Mouse (Mus musculus): ENCODE measurements around the gene Col16a1. TPM values are rescaled to one million over a fixed set of nuclear protein-coding genes. Genes with fewer than 3 reads are reported as not detected.

Col16a1 gene
- polyA plus RNA-seq, 1 experiment, result 9.0 TPM

- WGBS, result 80% methylated on average over 3 of the region's 3 CpGs
- Histone ChIP-seq H3K36me3 (ENCODE audit: control insufficient read depth, insufficient read depth, low read length) (no peaks in the 10 kb centered on the region; the same call in 1 of the 2 replicates), H3K4me3 (ENCODE audit: extremely low read depth, insufficient read depth, insufficient read length) (no peak overlapping the region), H3K27ac (ENCODE audit: insufficient read depth, low read length) (no peak overlapping the region), H3K4me1 (ENCODE audit: control insufficient read depth, insufficient read depth, insufficient read length) (peaks cover 6% of the 10 kb centered on the region; the same call in 1 of the 2 replicates), H3K27me3 (ENCODE audit: control insufficient read depth, insufficient read depth, low read length) (no peaks in the 10 kb centered on the region)
- no peak for TF ChIP-seq POLR2A (IDR thresholded peaks at IDR 0.05; ENCODE audit: low read depth, low read length)
- TF ChIP-seq CTCF (IDR thresholded peaks at IDR 0.05; ENCODE audit: extremely low read depth, insufficient read depth, insufficient read length, insufficient replicate concordance), result no peak
- no peak for DNase-seq (ENCODE audit: low read depth in 1 of 2, low spot score in 2 of 2)
Observed at GRCm38 (mm10) chr4:130108929-130109328, 61.3 kb downstream of the Col16a1 start.

- DNase-seq (ENCODE audit: low read depth in 1 of 2, low spot score in 2 of 2), result no peak
- no peaks in the 10 kb centered on the region; the same call in 1 of the 2 replicates for H3K36me3 ChIP-seq (ENCODE audit: control insufficient read depth, insufficient read depth, low read length)
- 85% methylated on average over 9 of the region's 9 CpGs for WGBS
- TF ChIP-seq POLR2A (IDR thresholded peaks at IDR 0.05; ENCODE audit: low read depth, low read length) (no peak), CTCF (IDR thresholded peaks at IDR 0.05; ENCODE audit: extremely low read depth, insufficient read depth, insufficient read length, insufficient replicate concordance) (no peak)
- H3K4me1 ChIP-seq (ENCODE audit: control insufficient read depth, insufficient read depth, insufficient read length), result peaks cover 6% of the 10 kb centered on the region; the same call in 1 of the 2 replicates
- no peaks in the 10 kb centered on the region for H3K27me3 ChIP-seq (ENCODE audit: control insufficient read depth, insufficient read depth, low read length)
- no peak overlapping the region for H3K27ac ChIP-seq (ENCODE audit: insufficient read depth, low read length)
- no peak overlapping the region for H3K4me3 ChIP-seq (ENCODE audit: extremely low read depth, insufficient read depth, insufficient read length)
Observed at GRCm38 (mm10) chr4:130109666-130110065, 62.0 kb downstream of the Col16a1 start.

DNA sequence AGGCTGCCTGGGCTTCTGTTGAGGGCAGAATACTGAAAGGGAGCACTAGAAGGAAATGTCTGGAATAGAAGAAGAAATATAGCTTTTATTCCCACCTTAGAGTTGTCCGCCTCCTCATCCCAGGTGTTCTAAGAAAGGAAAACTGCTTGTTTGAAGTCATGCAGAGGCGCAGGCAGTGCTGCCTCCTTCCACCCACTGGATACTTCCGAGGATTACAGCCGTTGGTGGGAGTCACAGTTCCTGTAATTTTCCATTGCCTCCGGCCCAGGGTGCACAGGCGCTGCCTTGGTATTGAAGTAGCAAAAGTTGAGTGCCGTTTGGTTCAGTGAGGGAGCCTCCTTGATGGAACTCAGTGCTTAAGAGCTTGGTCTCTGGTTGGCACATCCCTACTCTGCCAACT, 62.5 kb downstream of the Col16a1 start:
- TF ChIP-seq CTCF (IDR thresholded peaks at IDR 0.05; ENCODE audit: extremely low read depth, insufficient read depth, insufficient read length, insufficient replicate concordance), result no peak
- TF ChIP-seq POLR2A (IDR thresholded peaks at IDR 0.05; ENCODE audit: low read depth, low read length), result no peak
- Histone ChIP-seq H3K27ac (ENCODE audit: insufficient read depth, low read length) (no peak overlapping the region), H3K4me1 (ENCODE audit: control insufficient read depth, insufficient read depth, insufficient read length) (peaks cover 6% of the 10 kb centered on the region; the same call in 1 of the 2 replicates), H3K27me3 (ENCODE audit: control insufficient read depth, insufficient read depth, low read length) (no peaks in the 10 kb centered on the region), H3K36me3 (ENCODE audit: control insufficient read depth, insufficient read depth, low read length) (no peaks in the 10 kb centered on the region; the same call in 1 of the 2 replicates), H3K4me3 (ENCODE audit: extremely low read depth, insufficient read depth, insufficient read length) (no peak overlapping the region)
- no peak for DNase-seq (ENCODE audit: low read depth in 1 of 2, low spot score in 2 of 2)
- 90% methylated on average over 7 of the region's 7 CpGs for WGBS

- no peaks in the 10 kb centered on the region; the same call in 1 of the 2 replicates for H3K36me3 ChIP-seq (ENCODE audit: control insufficient read depth, insufficient read depth, low read length)
- no peaks in the 10 kb centered on the region for H3K27me3 ChIP-seq (ENCODE audit: control insufficient read depth, insufficient read depth, low read length)
- no peak for DNase-seq (ENCODE audit: low read depth in 1 of 2, low spot score in 2 of 2)
- no peak overlapping the region for H3K27ac ChIP-seq (ENCODE audit: insufficient read depth, low read length)
- WGBS, result 72% methylated on average over 7 of the region's 7 CpGs
- H3K4me1 ChIP-seq (ENCODE audit: control insufficient read depth, insufficient read depth, insufficient read length), result peaks cover 6% of the 10 kb centered on the region; the same call in 1 of the 2 replicates
- H3K4me3 ChIP-seq (ENCODE audit: extremely low read depth, insufficient read depth, insufficient read length), result no peak overlapping the region
- TF ChIP-seq POLR2A (IDR thresholded peaks at IDR 0.05; ENCODE audit: low read depth, low read length) (no peak), CTCF (IDR thresholded peaks at IDR 0.05; ENCODE audit: extremely low read depth, insufficient read depth, insufficient read length, insufficient replicate concordance) (no peak)
Observed at GRCm38 (mm10) chr4:130112299-130112698, 64.7 kb downstream of the Col16a1 start.

DNA sequence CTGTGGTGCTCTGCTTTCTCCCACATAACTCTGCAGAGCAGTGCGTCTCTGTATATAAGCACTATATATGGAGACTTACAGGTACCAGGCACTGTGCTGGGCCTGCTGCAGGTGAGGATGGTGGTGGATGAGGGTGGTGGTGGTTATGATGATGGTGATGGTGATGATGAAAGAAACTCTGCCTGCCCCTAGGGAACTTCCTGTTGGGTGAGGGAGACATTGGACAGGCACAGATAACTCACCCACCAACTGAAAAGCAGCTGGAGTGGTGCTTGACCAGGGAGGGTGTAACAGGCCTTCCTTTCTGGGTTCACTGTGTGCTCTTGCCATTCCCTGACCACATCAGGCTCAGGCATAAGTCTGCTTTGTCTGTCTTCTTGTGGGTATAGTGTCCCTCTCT, 65.1 kb downstream of the Col16a1 start:
- no peaks in the 10 kb centered on the region; the same call in 1 of the 2 replicates for H3K36me3 ChIP-seq (ENCODE audit: control insufficient read depth, insufficient read depth, low read length)
- whole genome bisulfite sequencing, result 88% methylated on average over 1 of the region's 1 CpGs
- H3K4me1 ChIP-seq (ENCODE audit: control insufficient read depth, insufficient read depth, insufficient read length), result peaks cover 6% of the 10 kb centered on the region; the same call in 1 of the 2 replicates
- H3K27me3 ChIP-seq (ENCODE audit: control insufficient read depth, insufficient read depth, low read length), result no peaks in the 10 kb centered on the region
- H3K27ac ChIP-seq (ENCODE audit: insufficient read depth, low read length), result no peak overlapping the region
- no peak overlapping the region for H3K4me3 ChIP-seq (ENCODE audit: extremely low read depth, insufficient read depth, insufficient read length)
- TF ChIP-seq CTCF (IDR thresholded peaks at IDR 0.05; ENCODE audit: extremely low read depth, insufficient read depth, insufficient read length, insufficient replicate concordance) (no peak), POLR2A (IDR thresholded peaks at IDR 0.05; ENCODE audit: low read depth, low read length) (no peak)
- DNase-seq (ENCODE audit: low read depth in 1 of 2, low spot score in 2 of 2), result no peak

GRCm38 (mm10) chr4:130120752-130121151, 73.1 kb downstream of the Col16a1 start:
- Histone ChIP-seq H3K27me3 (ENCODE audit: control insufficient read depth, insufficient read depth, low read length) (no peaks in the 10 kb centered on the region), H3K27ac (ENCODE audit: insufficient read depth, low read length) (no peak overlapping the region), H3K36me3 (ENCODE audit: control insufficient read depth, insufficient read depth, low read length) (peaks cover 29% of the 10 kb centered on the region), H3K4me3 (ENCODE audit: extremely low read depth, insufficient read depth, insufficient read length) (no peak overlapping the region), H3K4me1 (ENCODE audit: control insufficient read depth, insufficient read depth, insufficient read length) (no peaks in the 10 kb centered on the region)
- TF ChIP-seq CTCF (IDR thresholded peaks at IDR 0.05; ENCODE audit: extremely low read depth, insufficient read depth, insufficient read length, insufficient replicate concordance) (no peak), POLR2A (IDR thresholded peaks at IDR 0.05; ENCODE audit: low read depth, low read length) (no peak)
- DNase-seq (ENCODE audit: low read depth in 1 of 2, low spot score in 2 of 2), result no peak
- 83% methylated on average over 4 of the region's 4 CpGs for WGBS

- peaks cover 34% of the 10 kb centered on the region for H3K36me3 ChIP-seq (ENCODE audit: control insufficient read depth, insufficient read depth, low read length)
- no peaks in the 10 kb centered on the region for H3K4me1 ChIP-seq (ENCODE audit: control insufficient read depth, insufficient read depth, insufficient read length)
- no peak for DNase-seq (ENCODE audit: low read depth in 1 of 2, low spot score in 2 of 2)
- no peak overlapping the region for H3K27ac ChIP-seq (ENCODE audit: insufficient read depth, low read length)
- whole genome bisulfite sequencing, result 92% methylated on average over 8 of the region's 8 CpGs
- no peaks in the 10 kb centered on the region for H3K27me3 ChIP-seq (ENCODE audit: control insufficient read depth, insufficient read depth, low read length)
- TF ChIP-seq CTCF (IDR thresholded peaks at IDR 0.05; ENCODE audit: extremely low read depth, insufficient read depth, insufficient read length, insufficient replicate concordance) (no peak), POLR2A (IDR thresholded peaks at IDR 0.05; ENCODE audit: low read depth, low read length) (no peak)
- no peak overlapping the region for H3K4me3 ChIP-seq (ENCODE audit: extremely low read depth, insufficient read depth, insufficient read length)
Observed at GRCm38 (mm10) chr4:130121560-130121959, 73.9 kb downstream of the Col16a1 start.
